Mouse (Mus musculus): Measurements from ENCODE around the gene Usp6nl. TPM values are rescaled to one million over a fixed set of nuclear protein-coding genes. Genes with fewer than 3 reads are reported as not detected.

The Usp6nl gene
- total RNA-seq, 2 experiments from 2014 or later: 6.2 to 6.6 TPM

DNA sequence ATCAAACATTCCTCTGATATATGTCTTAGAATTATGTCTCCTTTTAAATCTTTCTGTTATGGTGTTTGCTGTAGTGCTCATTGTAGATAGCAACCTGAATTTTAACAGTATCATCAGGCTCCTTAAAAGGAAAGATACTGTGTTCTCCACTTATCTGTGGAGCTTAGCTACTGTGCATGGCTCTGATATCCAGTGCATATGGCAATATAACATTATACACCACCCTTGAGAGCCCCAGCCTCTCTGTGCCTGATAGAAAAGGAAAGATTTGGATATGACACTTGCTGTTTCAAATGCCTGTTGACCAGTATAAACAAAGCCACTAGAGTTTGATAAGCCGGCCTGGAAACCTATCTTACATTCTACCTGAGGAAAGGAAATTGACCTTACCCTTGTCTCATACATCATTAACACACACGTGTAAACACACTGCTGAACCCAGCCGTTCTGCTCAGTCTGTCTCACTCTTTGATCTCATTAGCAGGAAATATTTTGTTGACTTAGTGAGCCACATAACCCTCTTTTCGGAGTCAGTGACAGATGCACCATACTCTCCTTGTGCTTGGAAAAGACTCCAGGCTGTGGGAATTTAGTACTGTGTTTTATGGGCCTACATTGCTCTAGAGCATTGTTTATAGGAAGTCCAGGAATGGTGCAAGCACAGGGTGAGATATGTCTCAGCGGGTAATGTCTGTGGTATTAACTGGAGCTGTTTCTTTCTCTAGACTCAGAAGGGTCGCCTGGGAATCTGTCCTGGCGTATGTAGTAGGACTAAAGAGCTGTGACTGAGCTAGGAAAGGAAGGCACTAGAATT, 9.1 kb downstream of the Usp6nl start:
- DNase-seq: no peak

DNA sequence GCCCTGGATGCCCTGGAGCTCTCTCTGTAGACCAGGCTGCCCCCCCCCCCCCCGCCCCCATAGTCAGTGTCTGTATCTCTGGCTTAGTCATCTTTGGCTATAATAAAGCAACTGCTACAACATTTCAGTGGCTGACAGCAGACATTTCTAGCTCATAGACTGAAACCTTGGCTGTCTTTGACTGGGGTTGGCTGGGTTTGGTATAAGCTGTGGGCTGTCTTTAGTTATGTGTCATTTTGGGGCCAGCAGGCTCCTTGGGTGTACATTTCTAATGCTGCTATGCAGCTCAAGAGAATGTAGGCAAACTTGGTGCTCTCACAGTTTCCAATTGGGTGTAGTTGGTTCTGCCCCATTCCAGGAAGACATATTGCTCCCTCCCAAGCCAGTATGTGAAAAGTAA, 11.1 kb downstream of the Usp6nl start:
- no peak for DNase-seq

DNA sequence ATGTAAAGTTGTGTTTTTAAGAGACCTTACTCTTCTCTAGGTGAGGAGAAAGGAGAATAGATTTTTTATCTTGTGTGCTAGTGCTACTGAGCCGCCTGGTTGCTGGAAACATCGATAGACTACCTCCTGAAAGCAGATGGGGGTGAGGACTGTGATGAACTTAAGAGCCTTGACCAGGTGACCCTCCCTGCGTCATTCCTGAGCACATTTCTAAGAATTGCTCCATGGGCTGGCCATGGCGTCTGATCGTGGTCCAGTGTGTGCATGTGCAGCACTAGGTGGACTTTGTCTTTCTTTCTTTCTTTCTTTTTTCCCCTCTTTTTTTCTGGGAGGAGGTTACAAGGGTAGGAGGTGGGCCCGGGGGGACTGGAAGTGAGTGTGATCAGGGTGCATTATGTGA, 11.5 kb downstream of the Usp6nl start:
- DNase-seq: no peak

DNA sequence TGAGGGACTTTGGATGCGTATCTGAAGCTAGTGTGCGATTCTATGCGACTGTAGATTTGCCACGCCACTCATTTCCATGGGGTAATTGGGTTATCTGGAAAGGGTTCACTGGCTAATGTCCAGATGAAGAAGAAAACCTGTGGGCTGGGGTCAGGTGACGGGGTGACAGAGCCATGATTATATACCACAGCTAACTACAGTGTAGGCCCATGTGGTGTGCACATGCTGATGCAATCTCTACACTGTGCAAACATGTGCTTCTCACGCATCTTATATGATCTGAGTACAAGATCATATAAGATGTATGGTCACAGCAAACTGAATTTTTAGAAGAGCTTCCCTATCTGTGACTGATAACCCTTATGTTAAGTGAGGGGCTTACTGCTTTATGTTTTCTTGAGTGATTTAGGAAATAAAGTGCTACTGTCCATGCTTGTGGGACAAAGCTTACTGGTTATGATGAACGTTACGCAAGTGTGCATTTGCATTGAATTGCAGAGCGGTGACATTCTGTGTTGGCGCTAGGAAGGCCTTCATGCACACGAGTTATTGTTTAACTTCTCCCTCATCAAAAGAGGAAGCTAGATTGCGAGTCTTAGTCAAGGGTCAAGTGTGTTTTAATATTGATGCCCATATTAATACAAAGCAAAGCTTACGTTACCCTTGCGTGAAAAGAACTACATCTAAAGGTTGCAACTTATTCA, 12.7 kb downstream of the Usp6nl start:
- DNase-seq: no peak

DNA sequence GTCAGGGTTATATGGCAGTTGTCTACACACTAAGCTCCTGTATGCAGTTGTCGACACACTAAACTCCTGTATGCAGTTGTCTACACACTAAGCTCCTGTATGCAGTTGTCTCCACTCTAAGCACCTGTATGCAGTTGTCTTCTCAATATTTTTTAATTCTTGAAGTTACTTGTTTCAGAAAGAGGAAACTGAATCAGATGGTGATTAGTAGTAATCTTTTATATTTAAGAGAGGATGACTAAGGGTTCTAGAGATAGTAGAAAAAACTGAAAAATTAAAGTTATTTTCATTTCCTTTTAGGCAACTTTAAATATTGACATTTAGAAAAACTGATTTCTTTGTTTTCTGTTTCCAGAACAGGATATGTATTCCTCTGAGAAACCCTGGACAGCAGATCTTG, 13.5 kb downstream of the Usp6nl start:
- DNase-seq: no peak

DNA sequence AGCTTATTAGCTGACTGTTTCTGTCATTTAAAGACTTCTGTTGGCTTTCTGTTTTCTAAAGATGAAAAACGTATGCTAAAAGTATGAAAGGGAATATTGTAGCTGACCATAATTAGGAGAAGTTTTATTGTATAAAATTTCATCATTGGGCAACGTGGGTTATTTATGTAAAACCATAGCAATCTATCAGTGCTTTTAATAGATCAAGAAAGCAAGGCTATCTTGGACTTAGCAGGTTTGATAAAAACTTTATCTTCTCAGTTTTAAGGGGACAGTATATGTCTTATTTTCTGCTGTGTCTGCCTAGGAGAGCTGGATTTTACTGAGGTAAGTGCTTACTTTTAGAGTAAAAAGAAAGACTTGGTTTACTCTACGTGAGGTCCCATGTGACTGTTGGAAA, 14.2 kb downstream of the Usp6nl start:
- DNase-seq: no peak

DNA sequence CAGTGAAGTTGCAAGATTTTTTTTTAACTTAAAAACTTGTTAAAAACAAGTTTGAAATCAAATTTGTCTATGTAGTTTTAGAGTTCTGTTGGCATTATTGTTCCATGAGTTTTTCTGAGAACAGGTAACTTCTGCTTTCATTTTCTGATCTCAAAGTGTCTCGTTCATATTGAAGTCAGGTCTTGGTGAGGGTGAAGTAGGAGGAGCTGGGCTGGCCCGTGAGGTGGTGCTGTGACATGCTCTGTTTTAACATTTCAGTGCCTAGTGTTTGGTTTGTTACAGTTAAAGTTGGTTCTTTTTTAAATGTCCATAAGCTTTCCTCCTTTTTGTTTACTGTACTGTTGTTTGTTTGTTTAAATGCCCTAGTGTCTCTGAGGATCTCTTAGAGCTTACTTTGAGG, 15.0 kb downstream of the Usp6nl start:
- DNase-seq: no peak

DNA sequence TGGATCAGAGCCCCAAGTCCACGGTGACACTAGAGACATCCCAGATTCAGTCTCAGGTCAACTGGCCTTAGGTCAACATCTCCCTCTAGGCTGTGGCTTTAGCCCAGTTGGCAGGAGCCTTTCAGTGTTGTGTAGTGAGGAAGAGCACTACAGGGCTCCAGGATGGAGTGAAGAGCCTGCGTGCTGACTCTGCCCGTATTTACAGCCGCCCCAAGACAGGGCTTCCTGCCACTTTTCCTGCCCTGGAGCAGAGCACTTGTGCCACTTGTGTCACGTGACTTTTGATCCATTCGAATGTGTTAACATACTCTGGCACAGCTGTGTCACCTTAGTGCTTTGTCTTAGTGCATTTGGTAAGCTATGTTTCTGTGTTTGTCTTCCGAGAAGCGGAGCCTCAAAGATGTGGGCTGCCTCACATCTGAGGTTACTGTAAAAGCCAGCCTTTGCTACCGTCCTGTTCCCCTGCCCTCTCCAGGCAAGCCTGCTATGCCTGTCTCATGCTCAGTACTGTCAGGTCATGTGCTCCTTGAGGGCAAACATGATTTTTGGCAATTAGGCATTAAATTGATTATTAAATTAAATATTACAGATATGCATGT, 15.7 kb downstream of the Usp6nl start:
- DNase-seq: peak; percentile 14 to 22

DNA sequence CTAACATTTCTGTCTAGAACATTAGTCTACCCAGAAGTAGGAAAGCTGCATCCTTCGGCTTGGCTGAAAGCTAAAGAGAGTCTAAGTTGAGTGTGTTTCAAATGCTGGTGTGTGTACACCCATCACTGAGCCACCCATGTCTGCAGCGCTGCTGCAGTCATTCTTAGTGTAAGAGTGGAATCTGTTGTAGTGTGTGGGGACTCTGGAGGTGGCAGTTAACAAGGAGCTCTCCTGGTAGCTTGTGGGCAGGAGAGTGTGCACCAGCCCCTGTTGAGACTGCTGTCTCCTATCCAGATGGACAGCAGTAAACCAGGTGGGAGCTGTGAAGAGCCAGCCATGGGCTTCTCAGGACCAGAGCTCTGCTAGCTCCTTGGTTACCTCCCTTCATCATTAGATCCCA, 18.0 kb downstream of the Usp6nl start:
- no peak for DNase-seq

DNA sequence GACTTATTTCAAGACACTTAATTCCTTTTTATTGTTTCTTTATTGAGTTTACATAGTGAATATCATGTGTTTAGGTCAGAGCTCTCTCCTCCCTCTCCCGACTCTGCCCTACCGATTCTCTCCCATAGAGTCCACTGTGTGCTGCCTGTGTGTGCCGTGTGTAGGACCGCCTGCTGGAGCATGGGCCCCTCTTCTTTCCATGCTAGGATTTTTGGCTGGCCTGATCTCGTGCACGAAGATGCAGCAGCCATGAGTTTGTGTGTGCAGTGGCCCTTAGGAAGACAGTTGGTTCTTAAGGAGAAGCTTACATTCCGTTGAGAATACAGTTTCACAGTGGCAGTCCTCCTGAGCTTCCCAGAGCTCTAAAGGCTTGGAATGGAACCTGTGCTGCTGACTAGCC, 19.0 kb downstream of the Usp6nl start:
- no peak for DNase-seq

DNA sequence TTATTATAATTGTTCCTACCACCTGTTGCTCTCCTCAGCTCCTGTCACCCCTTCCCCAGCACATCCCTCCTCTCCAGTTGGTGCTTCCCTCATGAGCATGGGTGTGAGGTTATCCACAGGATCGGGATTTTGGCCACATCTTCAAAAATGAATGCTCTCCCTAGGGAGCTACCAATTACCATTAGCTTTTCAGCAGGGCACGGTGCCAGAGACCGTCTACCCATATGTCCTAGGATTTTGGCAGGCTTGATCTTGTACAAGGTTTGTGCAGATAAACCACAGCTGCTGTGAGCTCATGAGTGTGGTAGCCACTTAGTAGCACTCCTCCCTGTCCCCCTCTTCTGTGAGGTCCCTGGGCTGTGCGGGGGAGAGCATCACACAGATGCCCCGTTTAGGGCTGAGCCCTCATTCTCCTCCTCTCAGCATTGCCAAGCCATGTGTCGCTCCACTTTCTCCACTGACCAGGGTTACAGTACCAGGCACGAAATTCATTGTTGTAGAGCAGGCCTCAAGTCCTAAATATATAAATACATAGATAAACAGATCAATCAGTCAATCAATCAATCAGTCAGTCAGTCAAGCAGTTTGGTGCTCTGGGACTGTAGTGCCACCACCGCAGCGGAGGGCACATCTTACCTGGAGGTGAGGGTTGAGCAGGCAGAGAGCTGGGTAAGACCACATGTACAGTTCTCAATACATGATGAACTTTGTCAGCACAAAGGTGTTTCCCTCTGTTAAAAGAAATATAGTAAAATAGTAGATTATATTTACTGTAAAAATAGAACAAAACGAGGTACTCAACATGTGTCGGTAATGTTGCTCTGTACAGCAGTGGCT, 27.0 kb downstream of the Usp6nl start:
- DNase-seq: no peak

DNA sequence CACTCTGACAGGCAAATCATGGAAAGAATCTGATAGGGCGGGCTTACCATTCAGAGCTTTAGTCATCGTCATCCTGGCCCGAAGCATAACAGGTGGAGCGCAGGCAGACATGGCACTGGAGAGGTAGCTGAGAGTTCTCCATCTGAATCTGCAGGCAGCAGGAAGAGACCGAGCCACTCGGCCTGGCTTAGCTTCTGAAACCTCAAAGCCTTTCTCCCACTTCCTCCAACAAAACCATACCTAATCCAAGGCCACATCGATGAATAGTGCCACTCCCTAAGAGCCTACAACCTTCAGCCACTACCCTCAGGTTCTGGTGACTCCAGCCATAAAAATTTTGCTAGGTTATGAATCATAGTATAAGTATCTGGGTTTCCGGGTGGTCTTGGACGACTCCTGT, 27.7 kb downstream of the Usp6nl start:
- DNase-seq: no peak

DNA sequence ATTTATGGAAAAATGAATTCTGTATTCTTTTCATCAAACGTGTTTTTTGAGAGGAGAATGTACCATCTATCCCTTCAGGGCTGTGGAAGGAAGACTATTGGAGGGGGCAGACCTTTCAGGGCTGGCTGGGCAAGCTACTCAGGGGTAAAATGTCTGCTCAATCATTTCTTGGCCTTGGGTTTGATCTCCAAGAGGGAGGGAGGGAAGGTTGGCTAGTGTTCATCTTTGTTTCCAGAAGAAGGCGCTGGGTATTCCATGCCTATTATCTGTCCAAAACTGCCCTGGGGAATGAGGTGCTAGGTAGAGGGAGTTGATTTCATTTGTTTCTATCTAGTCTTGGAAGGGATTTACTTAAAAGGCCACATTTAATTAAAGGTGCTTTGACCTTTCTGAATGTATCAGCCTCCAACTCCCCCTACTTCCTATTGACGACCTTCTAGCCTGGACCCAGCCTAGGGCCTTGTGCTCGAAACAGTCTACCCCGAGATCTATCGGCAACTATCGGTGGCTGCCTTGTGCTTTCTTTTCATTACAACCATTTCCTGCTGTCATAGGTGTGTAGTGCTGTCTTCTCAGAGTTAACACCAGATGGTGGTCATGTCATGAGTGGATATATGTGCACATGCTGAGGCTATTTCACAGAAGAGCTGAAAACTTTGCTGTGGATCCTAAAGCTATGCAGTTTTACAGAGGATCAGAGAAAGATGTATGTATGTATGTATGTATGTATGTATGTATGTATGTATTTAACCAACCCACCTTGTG, 28.6 kb downstream of the Usp6nl start:
- DNase-seq: no peak

DNA sequence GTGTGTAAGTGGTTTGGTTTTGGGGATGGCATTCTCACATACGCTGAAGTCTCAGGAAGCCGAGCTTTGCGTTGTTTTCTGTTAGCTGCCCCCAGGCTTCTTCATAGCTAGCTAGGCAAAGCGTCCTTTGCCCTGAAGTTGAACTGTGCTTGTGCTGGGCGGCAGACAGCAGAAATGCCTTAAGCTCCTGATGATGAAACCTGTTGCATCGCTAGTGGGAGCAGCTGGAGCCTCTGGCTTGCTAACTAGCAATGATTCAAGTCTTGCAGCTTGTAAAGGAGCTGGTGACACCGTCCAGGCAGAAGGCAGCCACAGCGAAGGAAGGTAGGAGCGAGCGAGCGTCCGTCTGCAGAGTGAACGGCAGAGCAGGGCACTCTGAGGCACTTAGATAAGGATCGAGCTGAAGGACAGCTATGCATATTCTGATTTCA, 30.1 kb downstream of the Usp6nl start:
- DNase-seq: peak; percentile 15 to 22

DNA sequence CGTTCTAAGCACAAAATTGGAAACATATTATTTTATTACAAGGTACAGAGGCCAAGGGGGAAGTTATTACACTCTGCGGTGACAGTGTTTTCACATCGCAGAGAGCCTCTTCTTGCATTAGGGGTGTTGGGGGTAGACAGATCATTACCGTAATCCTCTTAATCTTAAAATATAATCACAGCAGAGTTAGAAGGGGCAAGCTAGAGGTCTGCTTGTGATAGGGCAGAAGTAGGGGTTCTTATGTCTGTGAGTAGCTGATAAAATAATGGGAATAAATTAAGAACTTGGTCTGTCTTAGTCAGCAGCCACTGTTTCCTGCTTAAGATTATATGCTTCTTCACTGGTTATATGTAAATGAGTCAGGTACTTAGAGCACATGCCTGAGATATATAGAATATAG, 30.6 kb downstream of the Usp6nl start:
- no peak for DNase-seq

DNA sequence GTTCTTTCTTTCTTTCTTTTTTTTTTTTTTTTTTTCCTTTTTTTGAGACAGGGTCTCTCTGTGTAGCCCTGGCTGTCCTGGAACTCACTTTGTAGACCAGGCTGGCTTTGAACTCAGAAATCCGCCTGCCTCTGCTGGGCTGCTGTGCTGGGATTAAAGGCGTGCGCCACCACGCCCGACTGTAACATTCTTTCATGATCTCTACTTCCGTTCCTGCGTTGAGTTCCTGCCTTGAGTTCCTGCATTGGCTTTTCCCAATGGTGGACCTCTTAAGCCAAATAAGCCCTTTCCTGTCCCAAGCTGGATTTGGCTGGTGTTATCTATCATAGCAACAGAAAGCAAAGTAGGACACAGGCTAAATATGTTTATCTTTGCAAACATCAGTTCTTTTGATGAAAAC, 34.8 kb downstream of the Usp6nl start:
- DNase-seq: no peak

DNA sequence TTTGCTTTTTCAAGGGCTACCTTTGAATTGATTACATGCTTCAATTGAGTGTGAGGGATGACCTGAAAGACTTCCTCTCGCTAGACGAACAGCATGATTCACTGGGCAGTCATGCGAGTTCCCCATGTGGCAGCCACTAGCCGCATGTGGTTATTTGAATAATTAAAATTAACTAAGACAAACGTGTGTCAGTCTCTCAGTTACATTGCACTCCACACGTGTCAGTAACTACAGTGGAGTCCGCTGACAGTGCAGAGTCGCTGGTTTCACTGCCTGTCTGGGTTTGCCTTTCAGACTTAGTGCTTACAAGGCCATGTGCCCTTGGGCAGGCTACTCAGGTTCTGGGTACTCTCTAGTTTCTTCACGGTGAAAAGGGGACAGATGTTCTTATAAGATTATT, 37.2 kb downstream of the Usp6nl start:
- no peak for DNase-seq

DNA sequence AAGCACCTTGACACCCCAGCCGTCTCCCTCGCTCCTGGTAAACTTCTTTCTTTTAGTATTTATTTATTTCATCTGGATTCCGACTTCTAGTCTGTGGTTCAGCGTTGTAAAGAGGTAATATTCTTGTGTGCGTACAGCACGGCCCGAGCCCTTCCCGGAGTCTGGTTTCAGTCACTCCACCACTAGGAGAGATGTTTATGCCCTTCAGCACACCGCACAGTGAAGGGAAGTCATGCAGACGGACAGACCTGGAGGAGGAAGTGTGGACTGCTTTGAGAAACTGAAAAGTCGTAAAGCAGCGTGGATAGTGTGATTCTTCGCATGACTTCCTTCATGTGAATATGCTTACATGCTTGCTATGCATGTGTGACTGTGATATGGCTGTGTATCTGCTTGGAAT, 40.7 kb downstream of the Usp6nl start:
- DNase-seq: no peak

DNA sequence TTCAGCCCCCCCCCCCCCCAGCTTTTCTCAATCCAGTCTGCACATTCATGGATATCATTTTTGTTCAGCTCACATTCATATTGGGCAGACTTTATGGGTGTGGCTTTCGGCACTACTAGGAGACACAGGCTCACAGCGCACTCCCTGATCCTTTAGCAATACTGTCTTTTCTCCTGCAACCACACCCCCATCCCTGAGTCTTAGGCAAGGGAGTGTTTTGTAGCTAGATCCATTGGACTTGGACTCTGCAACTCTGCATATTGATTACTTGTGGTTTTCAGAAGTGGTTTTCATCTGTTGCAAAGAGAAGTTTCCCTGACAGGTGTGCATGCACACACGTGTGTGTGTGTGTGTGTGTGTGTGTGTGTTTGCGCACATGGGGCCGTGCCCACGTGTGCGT, 41.5 kb downstream of the Usp6nl start:
- DNase-seq: no peak

DNA sequence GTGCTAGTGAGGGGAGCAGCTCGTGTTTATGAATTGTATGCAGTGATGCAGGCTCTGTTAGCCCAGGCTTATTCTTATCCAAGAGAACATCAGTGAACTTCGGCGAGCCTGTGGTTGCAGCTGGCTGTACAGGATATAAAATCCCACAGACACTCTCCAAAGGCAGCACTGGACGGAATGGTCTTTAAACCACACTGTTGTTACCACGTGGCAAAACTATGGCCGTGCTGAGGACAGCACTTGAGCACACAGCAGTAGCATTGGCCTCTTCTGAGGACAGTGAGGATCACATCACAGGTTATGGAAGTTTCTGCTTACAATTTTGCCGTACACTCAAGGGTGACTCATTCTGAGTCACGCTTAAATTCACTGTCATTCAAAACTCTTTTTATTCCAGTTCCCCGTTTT, 44.1 kb downstream of the Usp6nl start:
- no peak for DNase-seq

DNA sequence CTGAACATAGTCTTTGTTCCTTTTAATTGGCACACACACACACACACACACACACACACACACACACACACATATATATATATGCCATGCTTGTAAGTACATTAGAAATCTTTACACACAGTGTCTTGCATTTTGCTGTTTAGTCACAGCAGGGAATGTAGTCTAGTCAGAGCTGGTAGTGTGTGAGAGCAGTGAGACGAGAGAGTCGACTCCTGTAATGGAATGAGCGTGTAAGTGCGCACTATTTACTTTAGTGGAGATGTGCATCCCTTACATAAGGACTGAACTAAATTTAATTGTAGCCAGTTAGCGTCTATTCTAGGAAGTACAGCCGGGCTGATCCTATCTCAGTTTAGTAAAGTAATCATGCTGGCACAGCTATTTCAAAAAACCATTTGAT, 44.5 kb downstream of the Usp6nl start:
- DNase-seq: no peak

DNA sequence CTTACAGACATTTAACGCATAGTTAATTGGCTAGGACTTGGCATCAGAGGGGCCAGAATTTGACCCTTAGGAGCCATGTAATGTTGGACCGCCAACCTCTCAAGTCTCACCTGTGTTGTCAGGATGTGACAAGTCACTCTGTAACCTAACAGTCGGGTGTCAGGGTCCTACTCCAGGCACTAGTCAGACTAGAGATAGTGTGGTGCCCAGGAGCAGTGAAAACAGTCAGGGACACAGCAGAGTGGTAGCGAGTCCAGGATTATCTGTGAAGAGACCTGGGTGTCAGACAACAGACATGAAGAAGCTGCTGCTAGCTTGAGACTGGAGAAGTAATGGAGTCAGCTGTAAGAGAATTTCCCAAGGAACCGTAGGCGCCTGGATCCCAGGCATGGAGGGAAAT, 45.0 kb downstream of the Usp6nl start:
- DNase-seq: no peak
